Mouse (Mus musculus) ES-Bruce4 (cell line): ENCODE data around the gene Cdh4.

Experiments used
- CTCF ChIP-seq: IDR thresholded peaks from one replicate; pipeline ENCODE4 v1.8.1; 2011; ENCODE audit warnings: low read depth, low read length
- POLR2A ChIP-seq: IDR thresholded peaks from one replicate; pipeline ENCODE4 v1.8.1; 2011; ENCODE audit warnings: low read length; ENCODE audit not compliant: insufficient read depth

DNA sequence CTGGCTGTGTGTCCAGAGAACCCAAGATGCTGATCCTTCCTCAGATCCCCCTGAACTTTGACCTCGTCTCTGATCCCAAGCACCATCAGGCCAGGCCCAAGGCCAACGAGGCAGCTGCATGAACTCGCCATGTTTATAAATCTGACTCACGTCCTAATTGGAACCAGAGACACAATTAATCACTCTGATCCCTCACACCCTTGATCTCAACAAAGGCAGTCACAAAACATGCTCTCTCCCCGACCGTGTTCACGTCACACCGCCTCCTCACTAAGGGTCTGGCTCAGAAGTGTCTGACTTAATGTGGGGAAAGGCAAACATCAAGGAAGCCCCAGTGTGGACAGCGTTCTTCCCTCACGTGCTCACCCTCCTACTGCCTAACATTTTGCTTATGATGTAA lies 188.5 kb downstream of the Cdh4 start:
- no peak for TF ChIP-seq CTCF
- no peak for TF ChIP-seq POLR2A
